In genomic region chr8:126788669-126789068, GRCm38 (mm10) we compare ENCODE assay signal across 9 mouse cellular contexts.
DNase-seq lines count a peak whose midpoint lies in the region; ATAC-seq and TF ChIP-seq lines count a peak whose summit lies in the region.
"Had no signal": no experiment of that assay in that cellular context is flagged by ENCODE, and none has a peak within 500 bp of the region (broad histone marks: within the 10 kb centered on the region; RNA-seq: fewer than 3 reads in every experiment).

No protein-coding gene starts in this region.

- H3K36me3 ChIP-seq in midbrain, embryonic 13.5 days, result no peaks in the 10 kb centered on the region
- H3K36me3 ChIP-seq in midbrain, embryonic 14.5 days (ENCODE audit: control insufficient read depth, insufficient read depth, low read length), result no peaks in the 10 kb centered on the region
- H3K36me3 ChIP-seq in kidney, postnatal 0 days (ENCODE audit: insufficient read depth, low read length), result no peaks in the 10 kb centered on the region
- no peaks in the 10 kb centered on the region for H3K36me3 ChIP-seq in stomach, postnatal 0 days (ENCODE audit: control insufficient read depth, insufficient read depth, low read length)

- no peak for TF ChIP-seq EP300 in stomach, postnatal 0 days (optimal IDR thresholded peaks at IDR 0.05)

- peak; percentile 26 for DNase-seq in adrenal gland, adult 2 months
- DNase-seq in adrenal gland, postnatal 4 days (ENCODE audit: low spot score in 2 of 2), result no peak
- DNase-seq in midbrain, embryonic 14.5 days, result no peak
- DNase-seq in kidney, postnatal 0 days (ENCODE audit: low spot score), result peak; percentile 83
- no peak for DNase-seq in stomach, postnatal 0 days (ENCODE audit: low spot score)
- DNase-seq in layer of hippocampus, adult 9-11 months, result no peak
- DNase-seq in left cerebral cortex, postnatal 14 days (ENCODE audit: low spot score in 2 of 2), result no peak

- H3K4me2 ChIP-seq in midbrain, embryonic 13.5 days (replicated peaks), result no peak overlapping the region
- H3K4me2 ChIP-seq in midbrain, embryonic 14.5 days (ENCODE audit: low read length), result no peak overlapping the region
- H3K4me2 ChIP-seq in kidney, postnatal 0 days (ENCODE audit: low read length), result no peak overlapping the region
- no peak overlapping the region for H3K4me2 ChIP-seq in stomach, postnatal 0 days (replicated peaks; ENCODE audit: low read depth)

- H3K4me1 ChIP-seq in midbrain, embryonic 13.5 days (replicated peaks), result no peaks in the 10 kb centered on the region
- no peaks in the 10 kb centered on the region for H3K4me1 ChIP-seq in midbrain, embryonic 14.5 days (ENCODE audit: control insufficient read depth, insufficient read depth, low read length)
- peaks cover 6% of the 10 kb centered on the region; the same call in 1 of the 2 replicates for H3K4me1 ChIP-seq in kidney, postnatal 0 days (replicated peaks; ENCODE audit: insufficient read depth, low read length)
- no peaks in the 10 kb centered on the region; the same call in 1 of the 2 replicates for H3K4me1 ChIP-seq in stomach, postnatal 0 days (replicated peaks; ENCODE audit: control insufficient read depth, insufficient read depth)

- no peak for TF ChIP-seq CTCF in kidney, postnatal 0 days (IDR thresholded peaks at IDR 0.05; ENCODE audit: low read depth)
- no peak for TF ChIP-seq CTCF in stomach, postnatal 0 days (IDR thresholded peaks at IDR 0.05; ENCODE audit: low read depth)

- intact Hi-C loops in left cerebral cortex, postnatal 14 days (cut with DNase I), result no loop called here

- peaks cover 9% of the 10 kb centered on the region for H3K9me3 ChIP-seq in midbrain, embryonic 13.5 days
- H3K9me3 ChIP-seq in midbrain, embryonic 14.5 days (ENCODE audit: control insufficient read depth, low read length), result peaks cover 4% of the 10 kb centered on the region; the same call in 1 of the 2 replicates
- H3K9me3 ChIP-seq in kidney, postnatal 0 days (replicated peaks; ENCODE audit: low read length), result 0 out of 2 replicates have a peak, but pooled peaks cover 3% of the 10 kb centered on the region
- H3K9me3 ChIP-seq in stomach, postnatal 0 days (ENCODE audit: control insufficient read depth, low read length), result no peaks in the 10 kb centered on the region

- no peak overlapping the region for H3K4me3 ChIP-seq in midbrain, embryonic 13.5 days (replicated peaks)
- H3K4me3 ChIP-seq in midbrain, embryonic 14.5 days (replicated peaks; ENCODE audit: low read depth, low read length), result no peak overlapping the region
- H3K4me3 ChIP-seq in kidney, postnatal 0 days (replicated peaks; ENCODE audit: low read depth, low read length), result no peak overlapping the region
- no peak overlapping the region for H3K4me3 ChIP-seq in stomach, postnatal 0 days (ENCODE audit: low read depth, low read length)
- H3K4me3 ChIP-seq: layer of hippocampus, adult 2 months had no signal

- 59% methylated on average over 4 of the region's 4 CpGs for WGBS in midbrain, embryonic 13.5 days
- WGBS in midbrain, embryonic 14.5 days, result 62% methylated on average over 4 of the region's 4 CpGs
- 18% methylated on average over 4 of the region's 4 CpGs for WGBS in kidney, postnatal 0 days
- 32% methylated on average over 4 of the region's 4 CpGs for WGBS in stomach, postnatal 0 days

- H3K27ac ChIP-seq in midbrain, embryonic 13.5 days, result 0 out of 2 replicates have a peak overlapping the region, but pooled peaks have one; percentile 5
- H3K27ac ChIP-seq in midbrain, embryonic 14.5 days (replicated peaks; ENCODE audit: low read depth, low read length), result no peak overlapping the region
- peak overlapping the region; percentile 72 for H3K27ac ChIP-seq in kidney, postnatal 0 days
- peak overlapping the region; percentile 45; the same call in 1 of the 2 replicates for H3K27ac ChIP-seq in stomach, postnatal 0 days (replicated peaks)
- H3K27ac ChIP-seq: layer of hippocampus, adult 2 months had no signal

- H3K27me3 ChIP-seq in midbrain, embryonic 13.5 days, result no peaks in the 10 kb centered on the region
- H3K27me3 ChIP-seq in midbrain, embryonic 14.5 days (ENCODE audit: control insufficient read depth, insufficient read depth, low read length), result no peaks in the 10 kb centered on the region
- H3K27me3 ChIP-seq in kidney, postnatal 0 days (ENCODE audit: insufficient read depth, low read length), result no peaks in the 10 kb centered on the region
- H3K27me3 ChIP-seq in stomach, postnatal 0 days (ENCODE audit: control insufficient read depth, insufficient read depth, low read length), result no peaks in the 10 kb centered on the region

- ATAC-seq in midbrain, embryonic 13.5 days, result no peak
- no peak for ATAC-seq in midbrain, embryonic 14.5 days (ENCODE audit: low FRiP score, low TSS enrichment)
- ATAC-seq in kidney, postnatal 0 days (replicated peaks; ENCODE audit: low FRiP score, low read depth), result no peak; the same call in 1 of the 2 replicates
- ATAC-seq in stomach, postnatal 0 days (ENCODE audit: low FRiP score, low TSS enrichment), result peak; percentile 33; the same call in 1 of the 2 replicates

- H3K9ac ChIP-seq in midbrain, embryonic 13.5 days (replicated peaks), result no peak overlapping the region
- H3K9ac ChIP-seq in midbrain, embryonic 14.5 days (replicated peaks; ENCODE audit: low read length), result no peak overlapping the region
- no peak overlapping the region for H3K9ac ChIP-seq in kidney, postnatal 0 days (ENCODE audit: low read depth, low read length)
- no peak overlapping the region for H3K9ac ChIP-seq in stomach, postnatal 0 days (ENCODE audit: low read length)

Comparison
In these comparisons a context has a peak if more than half of its experiments do, and no peak if none do; other contexts are left out.
1. DNase-seq: peak in adrenal gland, adult 2 months (single experiment) and kidney, postnatal 0 days (single experiment); none in adrenal gland, postnatal 4 days (0 of 2), midbrain, embryonic 14.5 days (single experiment), stomach, postnatal 0 days (single experiment), layer of hippocampus, adult 9-11 months (single experiment) and left cerebral cortex, postnatal 14 days (0 of 2).